Mouse (Mus musculus) CH12.LX (cell line): ENCODE data around the gene Npc1l1. TPM values are rescaled to one million over a fixed set of nuclear protein-coding genes. Genes with fewer than 3 reads are reported as not detected.

ENCODE experiments used
- DNase-seq: peaks from one replicate; pipeline ENCODE4 v3.0.0-alpha.2; 2013; ENCODE audit errors: extremely low read depth
- H3K27ac ChIP-seq: 2 replicates; pipeline ENCODE4 v1.5.1; 2012; ENCODE audit warnings: low read depth, mild to moderate bottlenecking, control low read depth, moderate library complexity; ENCODE audit not compliant: insufficient read depth
- H3K27me3 ChIP-seq: replicated peaks from 2 replicates; pipeline ENCODE3; 2012; ENCODE audit warnings: inconsistent platforms
- H3K36me3 ChIP-seq, 2 experiments: replicated peaks in 1 of 2; 2 replicates each; pipeline versions ENCODE3 to v1.6.1; 2012; ENCODE audit warnings: inconsistent platforms in 1 of 2, low read length in 1 of 2, mild to moderate bottlenecking in 1 of 2, mixed read lengths in 1 of 2, moderate library complexity in 1 of 2; ENCODE audit not compliant: control insufficient read depth in 1 of 2, insufficient read depth in 1 of 2
- H3K4me1 ChIP-seq, 2 experiments: 2 replicates each; pipeline ENCODE4 v1.6.1; 2012; ENCODE audit warnings: inconsistent platforms in 1 of 2, moderate library complexity in 1 of 2; ENCODE audit not compliant: insufficient read depth in 2 of 2, control insufficient read depth in 1 of 2
- H3K4me2 ChIP-seq: 2 replicates; pipeline ENCODE4 v1.6.1; 2012; ENCODE audit warnings: low read depth, mild to moderate bottlenecking, control low read depth; ENCODE audit not compliant: poor library complexity, insufficient read depth, severe bottlenecking
- H3K4me3 ChIP-seq, 3 experiments: fragments of 150-350 bp in 1 of 3; sonication (generic) in 1 of 3; replicated peaks in 1 of 3; 2 replicates each; pipeline versions ENCODE3 to v1.5.1; 2011 to 2012; ENCODE audit warnings: low read depth in 2 of 3, low read length in 2 of 3, mild to moderate bottlenecking in 2 of 3, moderate library complexity in 2 of 3, control low read depth in 1 of 3, improper control_type of control experiment in 1 of 3, inconsistent platforms in 1 of 3, mixed read lengths in 1 of 3; ENCODE audit not compliant: poor library complexity in 1 of 3
- H3K79me2 ChIP-seq: replicated peaks from 2 replicates; pipeline ENCODE4 v1.6.1; 2012; ENCODE audit warnings: mild to moderate bottlenecking, moderate library complexity; ENCODE audit not compliant: control insufficient read depth, poor library complexity, insufficient read depth, severe bottlenecking; ENCODE audit errors: extremely low read depth
- H3K9ac ChIP-seq: 2 replicates; pipeline ENCODE4 v1.6.1; 2012; ENCODE audit warnings: low read depth, mild to moderate bottlenecking, control low read depth, moderate library complexity; ENCODE audit not compliant: insufficient read depth
- H3K9me3 ChIP-seq: replicated peaks from 2 replicates; pipeline ENCODE3; 2012; ENCODE audit warnings: low read length, inconsistent platforms, mixed read lengths
- BHLHE40 ChIP-seq: IDR thresholded peaks from 2 replicates; pipeline ENCODE4 v1.6.1; 2011; ENCODE audit warnings: mild to moderate bottlenecking, low read depth, low read length, improper control_type of control experiment
- CHD2 ChIP-seq: IDR thresholded peaks from 2 replicates; pipeline ENCODE4 v1.6.1; 2011; ENCODE audit warnings: low read length, improper control_type of control experiment
- EP300 ChIP-seq: IDR thresholded peaks from 2 replicates; pipeline ENCODE4 v1.6.1; 2011; ENCODE audit warnings: low read length, improper control_type of control experiment
- ETS1 ChIP-seq: conservative IDR thresholded peaks from 2 replicates; pipeline ENCODE4 v1.6.1; 2012; ENCODE audit warnings: low read depth, mild to moderate bottlenecking, inconsistent platforms, low read length, improper control_type of control experiment, moderate library complexity
- GABPA ChIP-seq: IDR thresholded peaks from 2 replicates; pipeline ENCODE4 v1.6.1; 2012; ENCODE audit warnings: low read depth, low read length, improper control_type of control experiment, inconsistent platforms; ENCODE audit not compliant: insufficient replicate concordance
- HCFC1 ChIP-seq: IDR thresholded peaks from 2 replicates; pipeline ENCODE4 v1.6.1; 2012; ENCODE audit warnings: low read depth, mild to moderate bottlenecking, inconsistent platforms, low read length, improper control_type of control experiment
- IRF4 ChIP-seq: IDR thresholded peaks from 2 replicates; pipeline ENCODE4 v1.6.1; 2014; ENCODE audit warnings: low read depth, mild to moderate bottlenecking, inconsistent platforms, low read length, improper control_type of control experiment
- JUND ChIP-seq: conservative IDR thresholded peaks from 2 replicates; pipeline ENCODE4 v1.6.1; 2011; ENCODE audit warnings: low read depth, low read length, improper control_type of control experiment
- MAFK ChIP-seq: IDR thresholded peaks from 2 replicates; pipeline ENCODE4 v1.6.1; 2011; ENCODE audit warnings: low read length, improper control_type of control experiment; ENCODE audit not compliant: insufficient replicate concordance
- MAX ChIP-seq: IDR thresholded peaks from 2 replicates; pipeline ENCODE4 v1.6.1; 2011; ENCODE audit warnings: low read length, improper control_type of control experiment
- MEF2A ChIP-seq: IDR thresholded peaks from 2 replicates; pipeline ENCODE4 v1.6.1; 2014; ENCODE audit warnings: low read depth, mild to moderate bottlenecking, inconsistent platforms, low read length, improper control_type of control experiment, borderline replicate concordance
- NRF1 ChIP-seq: IDR thresholded peaks from 2 replicates; pipeline ENCODE4 v1.6.1; 2014; ENCODE audit warnings: low read depth, mild to moderate bottlenecking, inconsistent platforms, low read length, improper control_type of control experiment, moderate library complexity
- PAX5 ChIP-seq: IDR thresholded peaks from 2 replicates; pipeline ENCODE4 v1.6.1; 2012; ENCODE audit warnings: low read length, inconsistent platforms, mixed read lengths
- SIN3A ChIP-seq: IDR thresholded peaks from 2 replicates; pipeline ENCODE4 v1.6.1; 2012; ENCODE audit warnings: low read length, improper control_type of control experiment, inconsistent platforms
- TCF12 ChIP-seq: IDR thresholded peaks from 2 replicates; pipeline ENCODE4 v1.6.1; 2014; ENCODE audit warnings: low read depth, mild to moderate bottlenecking, inconsistent platforms, low read length, improper control_type of control experiment
- USF2 ChIP-seq: conservative IDR thresholded peaks from 2 replicates; pipeline ENCODE4 v1.6.1; 2011; ENCODE audit warnings: low read depth, low read length, improper control_type of control experiment
- ZC3H11A ChIP-seq: IDR thresholded peaks from 2 replicates; pipeline ENCODE4 v1.6.1; 2012; ENCODE audit warnings: low read depth, mild to moderate bottlenecking, inconsistent platforms, low read length, improper control_type of control experiment
- dilution Hi-C: fragments of 300-500 bp; cut with MboI; formaldehyde crosslinking; loops from 2 replicates; pipeline ENCODE4 v1.14.3; 2020; ENCODE audit warnings: low sequenced_read_pairs; ENCODE audit not compliant: extremely low pct_unique_long_range_greater_than_20kb, extremely low pct_ligation_motif_present
- in situ Hi-C: fragments of 300-500 bp; cut with MboI; formaldehyde crosslinking; loops from 3 replicates; pipeline ENCODE4 v1.14.3; 2019; ENCODE audit warnings: low sequenced_read_pairs, low pct_ligation_motif_present, low pct_unique_long_range_greater_than_20kb, mixed read lengths
- polyA plus RNA-seq: library from polyadenylated mRNA; unstranded; fragments of >175 nt; gene quantifications from 2 replicates; pipeline ENCODE4 v1.2.1, GENCODE M21; 2012; ENCODE audit warnings: low read depth; ENCODE audit not compliant: insufficient read length
- total RNA-seq, 2 experiments: library from RNA; depleted of rRNA; stranded (reverse); fragments of 300-350 nt in 1 of 2; fragments of >200 nt in 1 of 2; gene quantifications; 2 replicates each; pipeline ENCODE4 v1.2.3; 2012 to 2014

Gene Npc1l1
- total and polyA plus RNA-seq, 3 experiments, result 0.05 to 0.09 TPM; not detected in 1

GRCm38 (mm10) chr11:6175506-6175905 is 54.4 kb downstream of the Npc1l1 start:
- in situ Hi-C loops (no loop called here), dilution Hi-C loops (no loop called here)
- peaks cover 0 to 17% of the 10 kb centered on the region in 2 experiments for H3K36me3 ChIP-seq
- peaks cover 46% of the 10 kb centered on the region for H3K79me2 ChIP-seq
- H3K27ac ChIP-seq, result no peak overlapping the region
- H3K27me3 ChIP-seq, result no peaks in the 10 kb centered on the region
- peak; percentile 64 for DNase-seq
- peaks cover 2% of the 10 kb centered on the region for H3K9me3 ChIP-seq
- H3K4me1 ChIP-seq, result peaks cover 35 to 69% of the 10 kb centered on the region in 2 experiments
- H3K4me2 ChIP-seq, result no peak overlapping the region
- H3K4me3 ChIP-seq, result no peak overlapping the region
- TF ChIP-seq ETS1 (0 out of 2 replicates have a peak, but pooled peaks have one; percentile 6), TCF12 (no peak), CHD2 (no peak), BHLHE40 (peak; percentile 68), USF2 (no peak), IRF4 (peak; percentile 44; the same call in 1 of the 2 replicates), EP300 (0 out of 2 replicates have a peak, but pooled peaks have one; percentile 11), JUND (0 out of 2 replicates have a peak, but pooled peaks have one; percentile 13)
- TF ChIP-seq, all 38 proteins: peak for 5
- H3K9ac ChIP-seq, result no peak overlapping the region

- Histone ChIP-seq H3K79me2 (peaks cover 42% of the 10 kb centered on the region), H3K4me3 (no peak overlapping the region), H3K9me3 (peaks cover 10% of the 10 kb centered on the region), H3K36me3 (peaks cover 0 to 21% of the 10 kb centered on the region in 2 experiments), H3K4me1 (peaks cover 35 to 61% of the 10 kb centered on the region in 2 experiments), H3K27me3 (no peaks in the 10 kb centered on the region), H3K4me2 (no peak overlapping the region)
- DNase-seq, result peak; percentile 62
- peak; percentile 61; the same call in 1 of the 2 replicates for TF ChIP-seq SIN3A
- peak; percentile 52; the same call in 1 of the 2 replicates for TF ChIP-seq MAFK
- peak; percentile 53 for TF ChIP-seq ETS1
- no peak for TF ChIP-seq IRF4
- peak; percentile 89 for TF ChIP-seq MEF2A
- no peak for TF ChIP-seq GABPA
- TF ChIP-seq BHLHE40, result peak; percentile 87
- no peak for TF ChIP-seq PAX5
- no peak for TF ChIP-seq NRF1
- TF ChIP-seq HCFC1, result no peak
- TF ChIP-seq EP300, result peak; percentile 69
- TF ChIP-seq ZC3H11A, result no peak
- no peak for TF ChIP-seq MAX
- TF ChIP-seq, all 38 proteins: peak for 6
- H3K27ac ChIP-seq, result no peak overlapping the region
- in situ Hi-C loops, result no loop called here
- H3K9ac ChIP-seq, result no peak overlapping the region
- dilution Hi-C loops, result no loop called here
Observed at GRCm38 (mm10) chr11:6174719-6175118, 55.2 kb downstream of the Npc1l1 start.
